Mouse (Mus musculus) left cerebral cortex, postnatal 14 days (tissue): ENCODE data around the gene Fam98b. TPM values are rescaled to one million over a fixed set of nuclear protein-coding genes. Genes with fewer than 3 reads are reported as not detected.

Experiments
- DNase-seq, 2 experiments: peaks; one replicate each; pipeline ENCODE4 v3.0.0; 2021 to 2022; ENCODE audit warnings: low spot score in 2 of 2, mixed read lengths in 1 of 2
- intact Hi-C: fragments of 180-260 bp; cut with DNase I; formaldehyde crosslinking; loops from one replicate; pipeline ENCODE4 v1.15.1; 2025
- long read RNA-seq, 2 experiments: library from polyadenylated mRNA; stranded (forward); transcript quantifications; one replicate each; pipeline ENCODE4 v2.0.0; 2021
- total RNA-seq, 2 experiments: library from RNA; stranded (reverse); gene quantifications; 2 replicates each; pipeline ENCODE4 v1.2.3; 2021

Gene Fam98b
- 10 to 100 TPM; 46.1 to 46.6 TPM for total RNA-seq
- long read RNA-seq, experiment 1, partial matches to known transcripts, result 1 of 1 reads
- long read RNA-seq, experiment 1, other reads (novel, unspliced or antisense), result 0 of 1 reads
- long read RNA-seq, experiment 2, partial matches to known transcripts, result 2 of 2 reads
- long read RNA-seq, experiment 2, other reads (novel, unspliced or antisense), result 0 of 2 reads

DNA sequence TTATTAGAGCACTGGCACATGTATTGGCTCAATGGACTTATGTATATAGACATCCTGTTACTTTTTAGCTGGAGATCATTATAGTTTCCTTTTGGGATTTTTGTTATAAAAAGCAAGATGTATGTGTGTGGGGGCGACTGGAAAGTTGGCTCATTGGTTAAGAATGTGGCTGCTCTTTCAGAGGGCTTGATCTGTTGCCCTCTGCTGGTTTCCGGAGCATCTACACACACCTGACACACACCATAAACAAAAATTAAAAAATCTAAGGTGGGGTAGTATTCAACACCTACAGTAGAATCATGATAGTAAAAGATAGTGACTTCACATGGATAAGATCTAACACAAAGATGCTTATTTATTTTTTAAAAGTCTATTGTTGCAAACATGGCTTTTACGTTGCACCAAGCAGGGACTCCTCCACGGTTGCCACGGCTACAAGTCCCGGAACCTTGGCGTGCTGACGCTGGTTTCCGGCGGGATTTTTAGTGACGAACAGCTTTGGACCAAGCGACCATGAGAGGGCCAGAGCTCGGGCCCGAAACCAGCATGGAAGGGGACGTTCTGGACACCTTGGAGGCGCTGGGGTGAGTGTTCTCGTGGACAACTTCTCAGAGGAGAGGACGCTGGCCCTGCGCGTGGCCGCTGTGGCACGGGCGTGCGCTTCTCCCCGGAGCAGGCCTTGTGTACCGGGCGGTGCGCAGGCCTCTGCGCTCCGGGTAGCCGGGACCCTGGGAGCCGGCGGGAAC lies at the start of gene Fam98b:
TSS of gene Fam98b (plus strand) at position 485 of the 746 bp plus-strand sequence.
- DNase-seq, result peak; percentile 92 to 93
- intact Hi-C loops, result loop anchor here (5.0 kb wide), 1 partner anchor 352 kb away; no protein-coding TSS in a partner anchor

DNA sequence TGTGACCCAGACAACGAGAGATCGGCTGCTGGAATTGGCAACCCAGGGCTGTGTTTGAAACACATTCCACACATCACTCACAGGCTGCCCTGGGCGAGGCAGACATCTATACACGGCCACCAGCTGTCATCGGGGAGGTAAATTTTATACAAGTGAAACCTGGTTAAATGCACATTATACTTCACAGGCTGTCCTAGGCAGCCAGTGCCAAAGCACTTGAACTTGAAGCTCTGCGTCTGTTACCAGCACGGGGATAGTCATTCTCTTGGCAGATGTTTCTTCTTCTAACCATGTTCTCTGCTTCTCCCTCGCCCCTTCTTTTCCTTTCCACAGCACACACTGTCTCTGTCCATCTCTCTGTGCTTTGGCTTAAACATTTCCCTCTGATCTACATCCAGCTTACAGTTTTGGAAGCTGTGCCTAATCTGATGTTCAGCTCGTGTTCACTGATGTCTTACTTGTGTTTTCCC lies 48.6 kb upstream of the Fam98b start:
- intact Hi-C loops, result no loop called here
- no peak for DNase-seq

DNA sequence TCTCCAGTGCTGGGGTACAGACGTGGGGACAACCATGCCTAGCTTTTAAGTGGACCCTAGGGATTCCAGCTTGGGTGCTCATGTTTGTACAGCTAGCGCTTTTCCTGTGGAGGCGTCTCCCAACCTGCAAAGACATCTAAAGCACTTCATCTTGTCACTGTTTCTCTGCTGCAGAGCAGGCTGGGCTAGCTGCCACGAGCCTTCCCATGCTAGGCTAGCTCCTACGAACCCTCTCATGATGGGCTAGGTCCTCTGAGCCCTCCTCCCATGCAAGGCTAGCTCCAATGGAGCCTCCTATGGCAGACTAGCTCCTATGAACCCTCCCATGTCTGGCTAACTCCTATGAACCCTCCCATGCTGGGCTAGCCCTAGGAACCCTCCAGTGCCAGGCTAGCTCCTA lies 46.2 kb upstream of the Fam98b start:
- peak; percentile 47 for DNase-seq

DNA sequence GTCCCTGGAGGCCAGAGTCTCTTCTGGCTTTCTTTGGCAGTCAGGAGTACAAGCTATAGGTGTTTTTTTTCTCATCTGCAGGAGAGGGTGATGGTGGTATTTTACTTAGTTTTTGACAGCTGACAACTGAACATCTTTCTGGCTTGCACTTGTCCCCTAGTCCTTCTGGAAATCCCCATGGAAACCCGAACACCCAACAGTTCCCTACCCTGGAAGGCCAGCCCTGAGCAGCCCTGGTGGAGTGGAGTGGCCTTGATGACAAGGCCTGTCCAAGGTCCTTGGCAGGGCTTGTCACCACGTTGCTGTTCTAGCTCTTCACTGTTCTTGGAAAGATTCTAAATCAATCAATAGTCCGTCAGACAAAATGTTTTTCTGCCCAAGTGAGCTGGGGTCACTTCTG lies 45.0 kb upstream of the Fam98b start:
- DNase-seq, result no peak
- intact Hi-C loops, result no loop called here

More for the DNA sequence above, 46.2 kb upstream of the Fam98b start:
- intact Hi-C loops, result no loop called here

DNA sequence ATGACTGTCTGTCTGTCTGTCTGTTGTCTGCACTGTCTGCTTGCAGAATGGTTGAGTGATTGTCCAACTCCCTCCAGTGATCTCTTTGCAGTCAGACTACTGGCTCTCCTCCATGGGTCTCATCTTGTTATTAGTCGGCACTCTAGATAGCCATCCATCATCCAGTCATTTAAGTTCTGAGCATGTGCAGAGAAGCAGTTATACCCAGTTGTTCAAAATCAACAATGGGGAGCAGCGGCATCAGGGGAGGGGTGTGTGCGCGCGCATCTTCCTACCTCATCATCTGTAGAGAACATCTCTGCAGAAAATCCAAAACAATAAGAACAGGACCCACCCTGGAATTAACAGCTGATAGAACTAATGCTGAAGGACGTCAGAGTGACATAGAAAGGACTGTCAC lies 44.5 kb upstream of the Fam98b start:
- intact Hi-C loops, result no loop called here
- no peak for DNase-seq

DNA sequence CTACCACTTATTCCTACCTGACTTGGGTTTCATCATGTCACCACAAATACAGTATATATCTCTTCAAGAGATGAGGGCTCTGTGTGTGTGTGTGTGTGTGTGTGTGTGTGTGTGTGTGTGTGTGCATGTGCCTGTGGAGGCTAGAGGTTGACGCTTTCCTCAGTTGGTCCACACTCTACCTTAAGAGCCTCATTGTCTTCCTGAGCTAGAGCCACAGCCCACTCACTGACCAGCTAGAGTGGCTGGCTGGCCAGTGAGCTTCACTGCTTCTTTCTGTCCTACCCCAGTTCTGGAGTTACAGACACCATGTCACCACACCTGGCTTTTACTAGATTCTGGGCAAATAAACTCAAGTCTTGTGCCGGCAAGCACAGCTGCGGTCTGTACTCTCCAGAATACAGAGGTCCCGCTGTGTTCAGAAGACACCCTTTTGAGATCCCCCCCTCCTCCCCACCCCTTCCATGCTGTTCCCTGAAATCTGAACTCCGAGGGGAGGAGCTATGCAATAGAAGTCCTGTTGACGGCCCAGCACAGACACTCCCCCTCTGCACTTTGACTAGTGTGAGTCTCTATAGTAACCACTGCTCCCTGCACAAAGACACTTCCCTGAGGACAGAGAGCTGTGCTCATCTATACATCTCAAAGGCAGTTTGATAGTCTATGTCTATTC lies 39.0 kb upstream of the Fam98b start:
- intact Hi-C loops, result no loop called here
- DNase-seq, result no peak

DNA sequence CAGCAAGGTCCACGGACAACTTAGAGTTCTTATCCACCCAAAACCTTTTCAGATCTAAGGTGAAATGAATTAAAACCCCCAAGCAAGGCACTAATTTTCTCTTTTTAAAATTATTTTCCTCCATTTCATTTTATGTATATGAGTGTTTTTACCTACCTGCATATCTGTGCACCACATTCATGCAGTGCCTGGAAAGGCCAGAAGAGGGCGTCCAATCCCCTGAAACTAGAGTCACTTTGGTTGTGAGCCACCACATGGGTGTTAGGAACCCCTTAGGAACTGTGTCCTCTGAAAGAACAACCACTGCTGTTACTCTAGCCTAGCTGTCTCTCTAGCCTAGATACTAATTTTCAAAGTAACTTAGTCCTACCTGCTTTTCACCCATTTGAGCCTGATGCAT lies 33.4 kb upstream of the Fam98b start:
- no peak for DNase-seq

DNA sequence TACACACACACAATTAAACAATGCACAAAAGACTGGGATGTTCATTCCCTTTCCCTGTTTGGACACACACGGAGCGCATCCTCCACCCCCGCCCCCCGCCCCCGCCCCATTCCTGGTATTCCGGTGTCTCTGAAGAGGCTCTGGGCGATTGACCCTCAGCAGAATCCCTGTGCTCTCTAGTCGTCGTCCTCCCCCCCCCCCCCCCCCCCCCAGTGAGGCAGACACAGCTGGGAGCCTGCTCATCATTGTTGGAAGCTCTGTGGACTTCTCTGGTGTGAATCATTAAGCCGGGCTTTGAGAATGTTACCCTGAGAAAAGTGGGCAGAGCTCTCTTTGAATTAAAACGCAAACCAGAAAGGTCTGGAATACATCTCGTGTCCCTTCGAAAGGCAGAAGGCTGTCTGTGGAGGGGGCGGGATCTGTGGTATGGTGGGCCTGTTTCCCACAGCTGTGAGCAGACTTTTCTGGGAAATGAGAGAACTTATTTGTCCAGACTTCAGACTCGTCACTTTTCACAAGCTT lies 31.8 kb upstream of the Fam98b start:
- intact Hi-C loops, result no loop called here
- peak in 1 of 2 experiments; percentile 68 for DNase-seq

More for the DNA sequence above, 33.4 kb upstream of the Fam98b start:
- intact Hi-C loops, result no loop called here

DNA sequence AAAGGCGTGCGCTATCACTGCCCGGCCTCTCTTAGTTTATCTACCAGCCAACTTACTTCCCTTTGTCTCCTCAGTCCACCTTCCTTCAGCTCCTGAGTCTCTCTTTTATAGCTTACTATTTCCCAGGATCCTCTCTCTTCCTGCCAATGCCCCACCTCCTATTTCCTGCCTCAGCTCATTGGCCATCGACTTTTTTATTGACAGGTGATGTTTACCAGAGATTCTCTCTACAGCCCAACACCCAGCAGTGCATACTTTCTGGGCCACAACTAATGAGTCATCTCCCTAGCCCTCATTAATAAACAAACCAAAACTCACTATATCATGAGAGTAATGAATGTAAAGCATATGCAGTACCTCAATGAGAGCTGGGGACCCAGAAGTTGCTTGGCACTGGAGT lies 30.0 kb upstream of the Fam98b start:
- intact Hi-C loops, result no loop called here
- no peak for DNase-seq

DNA sequence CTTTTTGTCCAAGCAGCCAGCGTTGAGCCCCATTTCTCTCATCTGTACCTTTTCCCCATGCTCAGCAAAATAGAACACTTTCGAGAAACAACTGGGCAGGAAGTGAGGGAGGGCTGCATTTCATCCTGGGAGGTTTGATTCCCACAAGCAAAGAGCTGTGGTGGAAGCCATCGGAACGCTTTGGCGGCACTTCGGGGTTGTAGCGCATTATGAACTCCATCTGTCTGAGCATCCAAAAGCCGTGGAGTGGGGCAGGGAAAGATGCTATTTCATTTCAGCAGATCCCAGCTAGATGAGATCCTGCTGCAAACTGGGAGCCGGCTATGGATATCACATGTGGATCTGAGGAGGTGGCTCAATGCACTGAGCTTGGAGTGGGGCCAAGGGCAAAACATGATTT lies 26.9 kb upstream of the Fam98b start:
- intact Hi-C loops, result no loop called here
- no peak for DNase-seq

DNA sequence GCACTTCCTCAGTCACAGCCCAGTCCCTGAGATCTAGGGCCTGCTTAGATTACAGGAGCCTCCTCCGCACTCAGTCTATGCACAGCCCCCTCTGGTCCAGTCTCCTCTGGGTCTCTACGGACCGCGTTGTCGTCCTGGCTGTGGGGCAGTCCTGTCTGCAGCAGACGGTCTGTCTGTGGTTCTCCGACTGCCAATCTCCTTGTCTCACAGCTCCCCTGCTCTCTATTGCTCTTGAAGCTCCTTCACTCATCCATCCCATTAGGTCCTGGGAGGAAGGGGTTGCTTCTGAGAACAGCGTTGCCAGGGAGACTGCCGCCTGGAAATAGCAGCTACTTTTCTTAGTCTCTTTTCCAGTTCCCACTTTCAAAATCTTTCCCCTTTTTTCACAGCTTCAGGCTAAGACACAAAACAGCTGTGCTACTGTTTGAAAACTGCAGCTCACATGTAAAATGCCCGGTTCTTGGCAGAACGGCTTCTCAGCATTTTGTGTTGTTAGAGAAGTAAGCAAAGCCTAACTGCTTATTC lies 20.9 kb upstream of the Fam98b start:
- DNase-seq, result peak; percentile 68 to 78
- intact Hi-C loops, result no loop called here

DNA sequence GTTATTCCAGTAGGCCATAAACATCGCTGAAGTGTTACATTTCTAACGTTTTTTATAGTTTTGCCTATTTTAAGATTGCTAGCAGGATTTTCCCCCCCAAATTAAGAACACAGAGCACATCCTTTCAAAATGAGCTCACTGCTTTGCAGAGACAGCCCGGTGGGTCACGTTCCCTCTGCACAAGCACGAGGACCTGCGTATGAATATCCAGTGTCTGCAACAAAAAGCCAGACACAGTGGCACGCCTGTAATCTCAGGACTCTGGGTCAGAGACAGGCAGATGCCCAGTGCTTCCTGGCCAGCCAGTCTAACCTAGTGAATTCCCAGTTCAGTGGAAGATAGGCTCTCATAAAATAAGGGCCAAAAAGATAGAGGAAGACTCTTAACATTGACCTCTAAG lies 19.3 kb upstream of the Fam98b start:
- peak in 1 of 2 experiments; percentile 66 for DNase-seq
- intact Hi-C loops, result loop anchor here (2.0 to 5.0 kb wide), 3 partner anchors 33 to 333 kb away; partner anchors contain the start of gene Spred1

DNA sequence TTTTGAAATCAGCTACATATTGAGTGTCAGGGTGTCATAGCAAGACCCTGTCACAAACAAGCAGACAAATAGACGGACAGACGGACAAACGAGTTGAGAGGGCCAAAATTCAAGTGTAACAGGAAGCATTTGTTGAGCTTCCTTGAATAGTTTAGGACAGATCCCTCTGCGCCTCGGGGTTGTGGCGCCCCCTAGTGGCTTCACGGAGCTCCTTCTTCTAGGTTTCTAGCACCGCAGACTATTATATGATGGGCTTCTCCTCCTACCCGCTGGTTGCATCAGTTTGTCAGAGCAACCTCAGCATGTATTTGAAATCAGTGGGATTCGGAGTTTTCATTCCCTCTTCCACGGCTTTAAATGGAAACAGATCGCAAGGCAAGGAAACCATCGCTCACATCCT lies 18.3 kb upstream of the Fam98b start:
- intact Hi-C loops, result loop anchor here (1.0 to 5.0 kb wide), 4 partner anchors 34 to 334 kb away; partner anchors contain the start of gene Spred1
- peak; percentile 89 to 90 for DNase-seq

DNA sequence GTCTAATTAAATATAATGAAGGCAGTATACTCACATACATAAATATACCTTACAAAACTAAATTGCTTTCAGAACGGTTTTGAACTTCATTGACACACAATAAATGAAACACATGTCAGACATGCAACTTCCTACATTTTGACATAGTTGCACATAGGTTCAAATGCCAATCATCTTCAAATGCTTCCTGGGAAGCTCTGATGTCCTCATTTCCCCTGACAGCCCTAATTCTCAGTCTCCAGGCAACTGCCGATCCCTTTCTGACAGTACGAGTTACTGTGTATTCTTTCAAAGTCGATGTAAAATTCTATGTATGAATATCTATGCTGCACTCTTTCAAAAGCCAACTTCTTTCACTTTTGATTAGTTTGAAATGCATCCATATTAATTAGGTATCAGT lies 7.6 kb upstream of the Fam98b start:
- DNase-seq, result no peak
- intact Hi-C loops, result no loop called here

DNA sequence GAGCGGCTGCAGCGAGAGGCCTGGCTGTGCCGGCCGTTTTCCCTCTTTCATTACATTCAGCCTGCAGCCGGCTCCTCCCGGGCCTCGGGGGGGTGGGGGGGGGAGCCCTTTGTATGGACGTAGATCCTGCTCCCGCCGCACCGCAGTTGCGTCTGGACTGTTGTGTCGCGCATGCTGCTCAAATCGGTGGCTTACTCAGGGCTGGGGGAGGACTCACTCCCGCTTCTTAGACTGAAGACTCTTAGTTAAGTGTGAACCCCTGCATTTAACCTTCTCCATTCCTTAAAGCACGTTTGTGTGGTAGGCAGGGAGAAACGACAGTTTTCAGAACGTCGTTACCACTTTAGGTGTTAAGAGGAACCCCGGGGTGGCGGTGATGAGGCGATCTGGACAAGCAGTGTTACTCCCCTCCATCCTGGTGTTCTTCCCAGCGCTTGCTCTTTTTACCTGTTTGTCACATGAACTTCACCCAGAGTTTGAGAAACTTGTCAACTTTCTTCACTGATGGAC lies 517 bp downstream of the Fam98b start:
- DNase-seq, result peak in 1 of 2 experiments; percentile 23
- intact Hi-C loops, result no loop called here

DNA sequence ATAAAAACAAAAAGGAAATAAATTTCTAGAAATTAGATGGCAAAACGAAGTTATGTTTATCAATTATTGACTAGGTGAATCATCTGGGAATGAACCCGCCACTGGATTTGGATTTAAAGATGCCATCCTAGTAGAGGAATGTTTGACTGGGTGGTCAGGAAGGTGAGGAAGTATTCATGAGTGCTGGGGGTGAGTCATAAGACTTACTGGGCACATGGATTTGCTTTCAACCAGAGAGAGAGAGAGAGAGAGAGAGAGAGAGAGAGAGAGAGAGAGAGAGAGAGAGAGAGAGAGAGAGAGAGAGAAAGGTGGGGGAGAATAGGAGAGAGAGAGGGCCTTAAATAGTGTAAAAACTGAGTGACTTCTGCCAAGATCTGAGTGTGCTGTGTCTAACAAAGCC lies 5.9 kb downstream of the Fam98b start:
- no peak for DNase-seq
- intact Hi-C loops, result no loop called here

DNA sequence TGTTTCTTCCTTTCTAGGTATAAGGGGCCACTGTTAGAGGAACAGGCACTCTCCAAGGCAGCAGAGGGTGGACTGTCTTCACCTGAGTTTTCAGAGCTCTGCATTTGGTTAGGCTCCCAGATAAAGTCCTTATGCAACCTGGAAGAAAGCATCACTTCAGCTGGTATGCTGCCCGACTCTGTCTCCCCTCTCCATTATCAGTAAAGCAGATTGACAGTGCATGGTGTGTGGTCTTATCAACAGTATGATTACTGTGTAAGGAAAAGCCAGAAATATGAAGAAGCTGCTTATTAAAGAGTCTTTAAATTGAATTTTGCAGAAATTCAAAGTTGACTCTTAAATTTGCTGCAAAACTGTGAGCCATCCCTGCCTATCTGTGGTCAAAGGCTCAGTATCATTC lies 8.1 kb downstream of the Fam98b start:
- DNase-seq, result no peak
- intact Hi-C loops, result no loop called here

DNA sequence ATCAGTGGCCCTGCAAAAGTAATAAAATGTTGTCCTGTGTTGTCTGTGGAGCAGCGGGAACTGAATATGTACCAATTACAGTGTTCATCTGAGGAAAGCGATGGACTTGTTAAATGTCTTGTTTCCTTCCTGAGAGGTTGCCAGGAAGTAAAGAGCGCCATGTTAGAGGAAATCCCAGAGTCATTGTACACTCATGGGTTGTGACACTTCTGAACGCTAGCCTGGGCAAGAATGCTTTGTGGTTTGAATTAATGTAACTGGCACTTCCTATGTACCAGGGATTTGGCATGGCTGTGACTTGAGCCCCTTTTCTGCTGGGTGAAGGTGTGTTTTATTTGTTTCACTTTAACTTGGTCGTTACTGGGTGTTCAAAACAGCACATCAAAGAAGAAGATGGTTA lies 12.6 kb downstream of the Fam98b start:
- DNase-seq, result no peak
- intact Hi-C loops, result no loop called here

DNA sequence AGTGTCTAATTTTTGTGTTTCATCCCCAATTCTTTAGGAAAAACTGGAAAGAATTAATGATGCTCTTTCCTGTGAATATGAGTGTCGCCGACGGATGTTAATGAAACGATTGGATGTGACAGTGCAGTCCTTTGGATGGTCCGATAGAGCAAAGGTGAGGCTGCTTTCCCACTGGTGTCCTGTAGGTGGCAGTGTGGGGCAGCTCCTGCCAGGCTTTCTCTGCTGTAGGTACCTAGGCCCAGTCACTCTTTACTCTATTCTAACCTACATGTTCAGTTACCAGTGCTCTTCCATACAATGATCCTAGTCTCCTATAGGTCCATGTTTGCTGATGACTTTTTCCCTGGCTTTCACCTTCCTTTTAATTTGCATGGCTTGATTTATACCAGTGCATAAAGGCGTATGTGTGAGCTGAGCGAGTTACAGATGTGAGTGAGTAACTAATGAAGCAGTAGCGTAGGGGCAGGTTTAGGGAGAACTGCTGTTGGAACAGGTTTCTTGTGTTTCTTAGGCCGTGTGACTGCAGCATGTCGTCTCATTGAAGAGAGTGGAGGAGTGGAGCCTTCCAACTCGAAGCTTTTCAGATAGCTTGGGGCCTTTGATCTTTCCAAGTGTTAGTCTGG lies 14.4 kb downstream of the Fam98b start:
- intact Hi-C loops, result loop anchor here (1.0 kb wide), 1 partner anchor 175 kb away; no protein-coding TSS in a partner anchor
- peak; percentile 44 to 75 for DNase-seq
